Comparison of ENCODE assay signal across 9 mouse cellular contexts in the genomic region with DNA sequence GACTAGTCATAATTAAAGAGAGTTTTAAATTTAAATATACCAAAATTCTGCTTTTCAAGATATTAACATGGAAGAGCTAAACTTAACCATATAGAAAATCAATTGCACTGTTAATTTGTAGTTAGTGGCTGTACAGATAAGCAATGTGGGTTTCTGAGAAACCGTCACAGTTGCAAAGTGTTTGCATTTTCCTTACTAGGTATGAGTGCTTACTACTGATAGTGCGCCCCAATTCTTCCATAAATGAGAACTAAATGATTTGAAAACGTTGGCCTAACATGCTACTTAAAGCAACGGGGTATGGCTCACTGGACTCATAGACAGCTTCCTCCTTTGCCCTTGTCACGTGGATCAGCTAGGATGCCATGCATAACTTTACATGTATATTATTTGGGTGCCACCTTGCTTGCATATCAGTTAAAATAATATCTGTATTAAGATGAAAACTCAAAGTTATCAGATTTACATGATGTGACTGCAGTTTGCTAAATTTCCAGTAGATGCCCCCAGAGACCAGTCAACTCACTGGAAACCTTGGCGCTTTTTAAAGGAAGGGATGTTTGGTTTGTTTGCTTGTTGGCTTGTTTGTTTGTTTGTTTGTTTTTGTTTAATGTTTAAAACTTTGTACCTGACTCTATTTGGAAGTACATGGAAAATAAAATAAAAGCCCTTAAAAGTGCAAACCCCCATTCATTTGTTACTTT. TPM values are rescaled to one million over a fixed set of nuclear protein-coding genes. Genes with fewer than 3 reads are reported as not detected.
DNase-seq lines count a peak whose midpoint lies in the region; ATAC-seq and TF ChIP-seq lines count a peak whose summit lies in the region.
"Had no signal": no experiment of that assay in that cellular context is flagged by ENCODE, and none has a peak within 500 bp of the region (broad histone marks: within the 10 kb centered on the region; RNA-seq: fewer than 3 reads in every experiment).

No protein-coding gene starts in this region.

- peak; percentile 73 for DNase-seq in hindbrain, postnatal 0 days (ENCODE audit: low spot score)
- peak; percentile 51 to 54 for DNase-seq in right cerebral cortex, adult 2 months (ENCODE audit: low spot score in 2 of 2)
- DNase-seq in right cerebral cortex, postnatal 14 days = no peak
- DNase-seq in T-cell, adult 2 months (ENCODE audit: low spot score) = no peak
- no peak for DNase-seq in ovary, postnatal 10 days (ENCODE audit: low spot score)

- no peak for TF ChIP-seq POLR2A in cortical plate, adult 2 months (IDR thresholded peaks at IDR 0.05; ENCODE audit: extremely low read depth, insufficient read depth, low read length)

- no peak overlapping the region for H3K9ac ChIP-seq in hindbrain, postnatal 0 days (replicated peaks; ENCODE audit: low read length)
- no peak overlapping the region for H3K9ac ChIP-seq in hindbrain, embryonic 12.5 days
- H3K9ac ChIP-seq: limb, embryonic 12.5 days; neural tube, embryonic 12.5 days had no signal

- H3K36me3 ChIP-seq in hindbrain, postnatal 0 days (ENCODE audit: insufficient read depth, low read length) = no peaks in the 10 kb centered on the region
- no peaks in the 10 kb centered on the region for H3K36me3 ChIP-seq in hindbrain, embryonic 12.5 days
- H3K36me3 ChIP-seq: limb, embryonic 12.5 days; neural tube, embryonic 12.5 days had no signal

- H3K4me2 ChIP-seq in hindbrain, postnatal 0 days (ENCODE audit: low read depth, low read length) = no peak overlapping the region
- no peak overlapping the region for H3K4me2 ChIP-seq in hindbrain, embryonic 12.5 days (replicated peaks)
- H3K4me2 ChIP-seq: limb, embryonic 12.5 days; neural tube, embryonic 12.5 days had no signal

- no peaks in the 10 kb centered on the region for H3K9me3 ChIP-seq in hindbrain, postnatal 0 days (ENCODE audit: low read length)
- H3K9me3 ChIP-seq in hindbrain, embryonic 12.5 days (replicated peaks) = no peaks in the 10 kb centered on the region
- H3K9me3 ChIP-seq: limb, embryonic 12.5 days; neural tube, embryonic 12.5 days had no signal

- TF ChIP-seq CTCF in hindbrain, postnatal 0 days (IDR thresholded peaks at IDR 0.05; ENCODE audit: low read depth) = peak; percentile 82
- TF ChIP-seq CTCF in cortical plate, adult 2 months (IDR thresholded peaks at IDR 0.05; ENCODE audit: extremely low read depth, insufficient read depth, low read length) = peak; percentile 56; the same call in 1 of the 2 replicates

- H3K4me1 ChIP-seq in hindbrain, postnatal 0 days (ENCODE audit: insufficient read depth, low read length) = no peaks in the 10 kb centered on the region
- no peaks in the 10 kb centered on the region for H3K4me1 ChIP-seq in hindbrain, embryonic 12.5 days
- H3K4me1 ChIP-seq in cortical plate, adult 2 months (ENCODE audit: control insufficient read depth, insufficient read depth, low read length) = no peaks in the 10 kb centered on the region
- H3K4me1 ChIP-seq: limb, embryonic 12.5 days; neural tube, embryonic 12.5 days had no signal

- WGBS in hindbrain, postnatal 0 days = 57% methylated on average over 6 of the region's 6 CpGs
- 64% methylated on average over 6 of the region's 6 CpGs for WGBS in hindbrain, embryonic 12.5 days

- H3K27ac ChIP-seq in hindbrain, postnatal 0 days = no peak overlapping the region
- H3K27ac ChIP-seq in hindbrain, embryonic 12.5 days = no peak overlapping the region
- no peak overlapping the region for H3K27ac ChIP-seq in cortical plate, adult 2 months (ENCODE audit: insufficient read depth, low read length)
- H3K27ac ChIP-seq: limb, embryonic 12.5 days; neural tube, embryonic 12.5 days had no signal

- no peak for ATAC-seq in hindbrain, postnatal 0 days
- no peak for ATAC-seq in hindbrain, embryonic 12.5 days (ENCODE audit: low FRiP score)

- H3K27me3 ChIP-seq in hindbrain, postnatal 0 days (ENCODE audit: insufficient read depth, low read length) = no peaks in the 10 kb centered on the region
- H3K27me3 ChIP-seq in hindbrain, embryonic 12.5 days = no peaks in the 10 kb centered on the region
- H3K27me3 ChIP-seq: limb, embryonic 12.5 days; neural tube, embryonic 12.5 days had no signal

- no peak overlapping the region for H3K4me3 ChIP-seq in hindbrain, postnatal 0 days (ENCODE audit: low read length)
- H3K4me3 ChIP-seq in hindbrain, embryonic 12.5 days = no peak overlapping the region
- no peak overlapping the region for H3K4me3 ChIP-seq in cortical plate, adult 2 months (ENCODE audit: insufficient read depth, low read length)
- H3K4me3 ChIP-seq: limb, embryonic 12.5 days; neural tube, embryonic 12.5 days had no signal

RNA-seq across cellular contexts. Expression of gene Ttc29, which starts 25.0 kb away (rescaled TPM):
- 0.72 and 0.84 TPM in 2 replicates for total RNA-seq in hindbrain, postnatal 0 days (2014; rRNA removed)
- 0.69 and 0.87 TPM in 2 replicates for polyA plus RNA-seq in hindbrain, postnatal 0 days (2015; fragmentation: Nextera tagmentation; extraction: Ambion mirVana)
- polyA plus RNA-seq in hindbrain, embryonic 12.5 days (2016; fragmentation: Nextera tagmentation; extraction: Ambion mirVana) = 1.2 and 1.8 TPM in 2 replicates
- polyA plus RNA-seq in cortical plate, adult 2 months (2012; rRNA removed) = 0.13 and 0.44 TPM in 2 replicates
- polyA plus RNA-seq: limb, embryonic 12.5 days; neural tube, embryonic 12.5 days had no signal

Comparison
In these comparisons a context has a peak if more than half of its experiments do, and no peak if none do; other contexts are left out.
1. DNase-seq: peak in hindbrain, postnatal 0 days (single experiment) and right cerebral cortex, adult 2 months (2 of 2); none in right cerebral cortex, postnatal 14 days (single experiment), T-cell, adult 2 months (single experiment) and ovary, postnatal 10 days (single experiment).